Mouse (Mus musculus): ENCODE measurements around the gene Mfap5. TPM values are rescaled to one million over a fixed set of nuclear protein-coding genes. Genes with fewer than 3 reads are reported as not detected.
"Not testable (repeated sequence)": the region's sequence is repeated elsewhere in the genome, so short reads cannot be mapped to it uniquely, and the experiment has no call there.

Mfap5 gene
- total RNA-seq, 2 experiments from 2014 or later, result 0.73 to 1.2 TPM

DNA sequence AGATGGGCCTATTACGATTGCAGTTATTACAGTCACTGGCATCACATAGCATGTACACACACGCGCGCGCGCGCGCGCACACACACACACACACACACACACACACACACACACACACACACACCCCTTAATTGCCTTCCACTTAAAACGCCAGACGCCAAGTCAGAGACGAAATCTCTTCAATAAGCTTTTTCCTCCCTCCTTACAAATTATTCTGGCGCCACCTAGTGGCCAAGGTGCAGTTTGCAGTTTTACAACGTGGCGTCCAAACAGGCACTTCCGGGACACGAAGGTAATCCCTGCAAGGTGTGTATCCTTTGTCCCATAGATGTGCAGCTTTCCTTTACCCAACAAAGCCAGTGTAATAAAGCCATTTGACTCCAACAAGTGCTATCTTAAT lies 54.8 kb downstream of the Mfap5 start:
- DNase-seq (ENCODE audit: low spot score in 2 of 2), result peak; percentile 70 to 75

DNA sequence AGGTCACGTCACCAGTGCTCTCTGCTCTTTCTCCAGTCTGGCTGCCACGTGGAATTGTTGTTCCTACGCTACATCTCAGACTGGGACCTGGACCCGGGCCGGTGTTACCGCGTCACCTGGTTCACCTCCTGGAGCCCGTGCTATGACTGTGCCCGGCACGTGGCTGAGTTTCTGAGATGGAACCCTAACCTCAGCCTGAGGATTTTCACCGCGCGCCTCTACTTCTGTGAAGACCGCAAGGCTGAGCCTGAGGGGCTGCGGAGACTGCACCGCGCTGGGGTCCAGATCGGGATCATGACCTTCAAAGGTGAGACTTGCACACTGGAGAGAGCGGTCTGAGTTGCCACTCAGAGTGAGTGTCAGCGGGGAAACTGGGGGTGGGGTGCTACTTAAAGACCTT lies 55.4 kb downstream of the Mfap5 start:
- DNase-seq (ENCODE audit: low spot score in 2 of 2), result no peak

DNA sequence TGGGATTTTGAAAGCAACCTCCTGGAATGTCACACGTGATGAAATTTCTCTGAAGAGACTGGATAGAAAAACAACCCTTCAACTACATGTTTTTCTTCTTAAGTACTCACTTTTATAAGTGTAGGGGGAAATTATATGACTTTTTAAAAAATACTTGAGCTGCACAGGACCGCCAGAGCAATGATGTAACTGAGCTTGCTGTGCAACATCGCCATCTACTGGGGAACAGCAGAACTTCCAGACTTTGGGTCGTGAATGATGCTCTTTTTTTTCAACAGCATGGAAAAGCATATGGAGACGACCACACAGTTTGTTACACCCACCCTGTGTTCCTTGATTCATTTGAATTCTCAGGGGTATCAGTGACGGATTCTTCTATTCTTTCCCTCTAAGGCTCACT lies 56.8 kb downstream of the Mfap5 start:
- DNase-seq (ENCODE audit: low spot score in 2 of 2), result peak; percentile 75 to 78

DNA sequence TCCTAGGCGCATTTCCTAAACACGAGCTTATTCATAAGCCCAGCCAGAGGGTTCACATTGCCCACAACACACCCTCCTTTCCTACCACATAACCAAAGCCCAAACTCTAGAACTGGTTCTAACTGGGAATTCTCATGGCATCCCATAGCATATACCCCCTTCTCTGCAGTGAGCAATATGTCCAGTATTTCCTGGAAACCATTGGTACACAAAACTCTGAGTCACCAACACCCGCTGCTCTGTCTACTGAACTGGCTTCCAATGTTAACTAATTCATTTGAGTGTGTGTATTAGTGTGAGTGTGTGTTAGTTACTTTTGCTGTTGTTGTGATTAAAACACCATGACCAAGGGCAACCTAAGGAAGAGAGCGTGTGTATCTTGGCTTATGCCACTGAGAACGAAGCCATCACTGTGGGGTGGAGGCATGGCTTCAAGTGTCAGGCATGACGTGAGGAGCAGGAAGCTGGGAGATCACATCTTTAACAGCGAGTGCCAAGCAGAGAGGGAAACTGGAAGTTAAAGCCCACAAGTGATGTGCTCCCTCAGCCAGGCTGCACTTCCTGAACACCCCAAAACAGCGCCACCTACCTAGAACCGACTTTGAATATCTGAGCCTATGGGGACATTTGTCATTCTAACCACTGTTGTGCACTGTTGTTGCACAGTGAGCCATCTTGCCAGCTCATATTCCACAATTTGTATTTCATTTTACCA lies 59.6 kb downstream of the Mfap5 start:
- no peak for DNase-seq (ENCODE audit: low spot score in 2 of 2)

DNA sequence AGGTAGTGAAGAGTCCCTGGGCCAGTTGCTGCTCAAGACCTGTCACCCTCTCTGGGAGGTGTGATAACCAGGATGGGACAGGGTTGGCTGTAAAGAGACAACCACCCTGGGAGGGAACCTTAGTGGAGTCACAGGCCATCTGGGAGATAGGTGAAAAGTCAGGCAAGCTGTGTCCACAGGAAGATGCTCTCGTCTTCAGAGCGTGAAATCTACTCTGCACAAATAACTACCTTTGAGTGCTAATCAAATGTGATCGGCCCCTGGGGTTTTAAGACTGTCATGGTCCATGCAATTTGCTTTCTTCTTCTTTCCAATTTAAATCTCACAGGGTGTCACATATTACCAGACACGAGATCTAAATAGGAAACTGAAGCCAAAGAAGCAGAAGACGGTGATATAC lies 63.5 kb downstream of the Mfap5 start:
- no peak for DNase-seq (ENCODE audit: low spot score in 2 of 2)

DNA sequence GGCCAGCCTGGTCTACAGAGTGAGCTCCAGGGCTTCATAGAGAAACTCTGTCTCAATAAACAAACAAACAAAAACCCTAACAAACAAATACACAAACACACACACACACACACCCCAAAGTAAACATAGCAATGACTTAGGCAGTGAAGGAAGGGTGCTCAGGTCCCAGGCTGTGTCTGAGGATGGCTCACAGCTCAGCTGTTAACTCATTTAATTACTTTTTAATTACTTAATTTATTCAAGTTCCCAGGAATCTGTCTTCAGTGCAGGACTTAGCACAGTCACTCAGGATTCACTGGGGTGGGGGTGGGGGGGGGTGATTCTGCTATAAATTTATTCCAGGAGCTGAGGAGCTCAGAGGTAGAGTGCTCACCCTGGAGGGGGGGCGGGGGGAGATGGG lies 64.1 kb downstream of the Mfap5 start:
- DNase-seq (ENCODE audit: low spot score in 2 of 2), result no peak

DNA sequence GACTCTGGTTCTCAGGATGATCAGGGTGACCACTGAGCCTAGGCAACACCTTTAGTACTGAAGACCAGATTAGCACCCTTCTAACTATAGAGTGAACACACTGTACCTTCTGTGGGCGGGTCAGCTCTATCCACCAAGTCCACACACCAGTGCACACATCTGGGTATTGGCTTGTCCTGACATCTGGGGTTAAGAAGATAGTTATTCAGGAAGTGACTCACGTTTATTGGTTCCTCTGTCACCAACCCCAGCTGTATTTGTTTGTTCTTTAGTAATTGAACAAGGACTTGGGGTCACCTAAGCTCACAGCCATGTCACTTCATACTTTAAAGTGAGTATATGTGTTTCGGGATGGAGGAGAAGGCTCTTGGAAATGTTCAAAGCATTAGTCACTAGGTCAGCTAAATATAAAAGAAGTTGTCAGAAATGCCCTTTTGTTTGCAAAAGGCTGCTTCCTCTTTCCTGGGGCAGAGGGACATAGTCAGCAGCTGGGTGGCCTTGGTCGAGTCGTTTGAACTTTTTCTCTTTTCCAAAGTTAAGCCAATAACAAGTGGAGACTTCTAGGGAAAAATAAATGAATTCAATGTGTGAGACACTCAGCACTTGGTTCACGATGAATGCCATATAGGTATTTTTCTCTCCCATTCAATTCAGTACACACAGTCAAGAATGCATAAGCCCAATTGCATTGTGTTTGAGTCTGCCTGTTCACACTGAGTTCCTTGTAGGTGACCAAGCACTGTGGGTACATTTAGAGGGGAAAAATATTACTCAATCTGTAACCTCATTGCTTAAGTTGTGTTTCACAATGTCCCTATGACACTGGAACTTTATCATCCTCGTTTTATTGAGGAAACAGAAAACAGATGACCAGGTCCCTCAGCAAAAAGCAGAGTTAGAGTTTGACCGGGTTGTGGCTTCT lies 65.3 kb downstream of the Mfap5 start:
- no peak for DNase-seq (ENCODE audit: low spot score in 2 of 2)

DNA sequence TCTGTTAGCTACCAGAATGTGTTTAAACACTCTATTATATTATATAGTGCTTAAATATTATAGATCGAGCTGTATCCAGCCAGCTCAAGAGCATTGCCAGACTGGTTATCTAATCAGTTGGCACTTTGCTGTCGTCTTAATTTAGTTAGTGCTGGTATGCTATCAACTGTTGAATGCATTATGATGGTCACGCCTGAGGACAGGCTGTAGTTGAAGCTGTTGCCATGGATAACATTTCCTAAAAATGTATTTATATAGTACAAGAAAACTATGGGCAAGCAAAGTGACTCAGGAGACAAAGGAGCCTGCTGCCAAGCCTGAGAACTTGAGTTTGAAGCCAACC lies 65.9 kb downstream of the Mfap5 start:
- no peak for DNase-seq (ENCODE audit: low spot score in 2 of 2)

DNA sequence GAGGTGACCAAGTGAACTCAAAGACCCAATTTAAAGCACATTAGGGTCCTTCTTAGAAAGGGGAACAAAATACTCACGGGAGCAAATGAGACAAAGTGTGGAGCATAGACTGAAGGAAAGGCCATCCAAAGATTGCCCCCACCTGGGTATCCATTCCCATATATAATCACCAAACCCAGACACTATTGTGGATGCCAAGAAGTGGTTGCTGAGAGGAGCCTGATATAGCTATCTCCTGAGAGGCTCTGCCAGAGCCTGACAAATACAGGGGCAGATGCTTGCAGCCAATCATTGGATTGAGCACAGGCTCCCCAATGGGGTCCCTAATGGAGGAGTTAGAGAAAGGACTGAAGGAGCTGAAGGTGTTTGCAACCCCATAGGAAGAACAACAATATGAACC lies 69.4 kb downstream of the Mfap5 start:
- DNase-seq (ENCODE audit: low spot score in 2 of 2), result not testable (repeated sequence)

DNA sequence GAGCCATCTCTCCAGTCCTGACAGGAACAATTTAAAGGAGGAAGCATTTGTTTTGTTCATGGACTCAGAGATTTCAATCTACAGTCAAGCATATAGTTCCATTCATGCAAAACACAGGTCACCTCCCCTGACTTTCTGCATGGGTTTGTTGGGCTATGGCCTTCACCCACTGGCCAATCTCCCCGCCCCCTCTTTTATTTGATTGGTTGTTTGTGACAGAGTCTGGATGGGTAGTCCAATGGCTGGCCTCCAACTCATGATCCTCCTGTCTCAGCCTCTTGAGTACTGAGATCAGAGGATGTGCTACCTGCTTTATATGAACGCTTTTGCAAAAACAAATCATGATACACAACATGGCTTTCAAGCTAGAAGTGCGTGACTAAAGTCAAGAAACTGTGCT lies 71.4 kb downstream of the Mfap5 start:
- DNase-seq (ENCODE audit: low spot score in 2 of 2), result no peak

Other genes starting within 250 kb of the Mfap5 start
- gene Klrg1, start 223.0 kb upstream of the Mfap5 start, total RNA-seq (2021), result 1 to 10 TPM in 1 of 2 experiments, under 1 TPM in 1; 0.59 to 1.2 TPM
- gene M6pr, start 197.1 kb upstream of the Mfap5 start, total RNA-seq (2021), result 10 to 100 TPM; 46.4 to 47.0 TPM
- gene Phc1, start 165.3 kb upstream of the Mfap5 start, total RNA-seq (2021), result 10 to 100 TPM; 64.2 to 66.0 TPM
- gene Rimklb, start 7.1 kb upstream of the Mfap5 start, total RNA-seq (2021), result 100 to 1,000 TPM; 246 to 252 TPM
- gene Aicda, start 48.0 kb downstream of the Mfap5 start, total RNA-seq (2021), result not detected
- 1 to 10 TPM; 2.0 to 2.4 TPM for gene Apobec1, start 96.6 kb downstream of the Mfap5 start, total RNA-seq (2021)
- not detected for gene Gdf3, start 104.2 kb downstream of the Mfap5 start, total RNA-seq (2021)
- not detected for gene Dppa3, start 120.6 kb downstream of the Mfap5 start, total RNA-seq (2021)
- gene Nanog, start 201.6 kb downstream of the Mfap5 start, total RNA-seq (2021), result not detected

All from layer of hippocampus, postnatal 10 days (tissue).